Mouse (Mus musculus): ENCODE measurements at regions not wholly inside any gene's neighbourhood (a gene's known extent, or its start where the extent isn't known, plus 50 kb on each side); places are given as distances from the start of the nearest gene placed in this dataset.

- TF ChIP-seq GATA1 (IDR thresholded peaks at IDR 0.05; ENCODE audit: borderline replicate concordance, low read length) = no peak
- no peak for TF ChIP-seq FLI1 (IDR thresholded peaks at IDR 0.05; ENCODE audit: low read length)
Measured at GRCm38 (mm10) chr13:42526163-42526562, 154.3 kb upstream of the Phactr1 start.
